Mouse (Mus musculus) testis, postnatal 14 days (tissue): ENCODE results near the gene Ulk4.
"Not testable (repeated sequence)": the region's sequence is repeated elsewhere in the genome, so short reads cannot be mapped to it uniquely, and the experiment has no call there.

Experiments
- DNase-seq: peaks from one replicate; pipeline ENCODE4 v3.0.0; 2021; ENCODE audit warnings: low spot score

The Ulk4 gene

DNA sequence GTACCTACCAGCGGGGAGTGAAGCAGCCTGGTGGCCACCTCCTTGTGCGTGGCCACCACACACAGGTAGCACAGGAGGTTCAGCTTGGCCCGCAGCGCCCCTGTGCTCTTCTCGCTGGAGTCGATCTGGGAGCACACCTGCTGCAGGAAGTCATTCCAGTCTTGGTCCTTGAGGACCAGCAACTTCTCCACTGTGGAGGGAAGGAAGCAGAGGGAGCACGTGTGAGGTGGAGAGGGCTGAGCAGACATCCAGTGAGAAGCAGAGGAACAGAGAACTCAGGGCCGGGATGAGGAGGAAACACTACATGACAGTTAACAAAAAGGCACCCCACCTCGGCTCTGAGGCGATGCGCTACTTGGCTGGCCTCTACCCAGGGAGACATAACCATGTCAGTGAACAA is 26.1 kb downstream of the Ulk4 start:
- peak; percentile 2 for DNase-seq

DNA sequence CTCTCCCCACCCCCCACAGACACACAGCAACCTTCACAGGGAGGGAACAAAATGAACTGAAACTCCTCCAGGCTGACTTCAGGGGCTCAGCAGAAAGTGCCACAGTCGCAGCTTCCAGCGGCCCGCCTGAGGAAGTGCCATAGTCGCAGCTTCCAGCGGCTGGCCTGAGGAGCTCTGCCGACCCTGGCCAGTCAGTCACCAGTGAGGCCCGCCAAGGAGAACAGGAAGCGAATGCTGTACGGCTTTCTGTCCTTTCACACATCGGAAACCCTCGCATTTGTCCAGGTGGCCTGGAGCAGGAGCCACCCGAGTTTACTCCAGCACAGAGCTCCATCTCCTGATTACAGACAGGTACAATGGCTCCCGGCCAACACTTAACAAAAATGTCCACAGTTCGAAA is 27.2 kb downstream of the Ulk4 start:
- DNase-seq: peak; percentile 8

DNA sequence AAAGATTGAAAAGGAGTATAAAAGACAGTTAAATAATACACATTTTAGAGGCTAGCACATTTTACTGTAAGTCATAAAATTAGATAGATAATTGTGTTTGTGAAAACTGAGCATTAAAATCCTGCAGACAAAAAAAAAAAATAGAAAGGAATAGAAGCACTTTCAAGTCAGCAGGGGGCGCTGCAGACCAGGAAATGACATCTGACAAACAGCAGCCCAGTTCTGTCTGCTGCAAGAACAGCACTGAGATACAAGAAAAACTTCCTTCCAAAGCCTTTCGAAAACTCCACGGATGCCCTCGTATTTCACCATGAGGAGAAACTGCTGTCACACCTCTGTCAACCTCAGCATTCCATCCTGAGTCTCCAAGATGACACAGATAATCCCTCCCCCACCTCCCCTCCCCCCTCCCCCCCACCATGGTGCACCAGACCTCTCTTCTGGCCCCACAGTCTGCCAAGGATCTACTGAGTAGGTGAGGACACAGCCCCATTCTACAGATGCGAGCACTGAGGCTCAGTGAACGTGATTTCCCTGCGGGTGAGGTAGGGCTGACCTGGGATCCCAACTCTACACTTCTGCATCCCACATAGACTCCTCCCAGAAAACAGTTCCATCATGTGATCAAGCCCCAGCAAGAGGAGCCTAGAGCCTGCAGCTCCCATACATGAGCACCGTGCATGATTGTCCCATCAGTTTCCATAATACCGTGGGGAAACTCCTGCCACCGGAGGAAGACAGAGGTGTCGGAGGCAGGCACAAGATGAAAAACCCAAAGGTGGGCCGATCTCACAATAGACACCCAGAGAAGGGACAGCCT is 28.8 kb downstream of the Ulk4 start:
- peak; percentile 62 for DNase-seq

DNA sequence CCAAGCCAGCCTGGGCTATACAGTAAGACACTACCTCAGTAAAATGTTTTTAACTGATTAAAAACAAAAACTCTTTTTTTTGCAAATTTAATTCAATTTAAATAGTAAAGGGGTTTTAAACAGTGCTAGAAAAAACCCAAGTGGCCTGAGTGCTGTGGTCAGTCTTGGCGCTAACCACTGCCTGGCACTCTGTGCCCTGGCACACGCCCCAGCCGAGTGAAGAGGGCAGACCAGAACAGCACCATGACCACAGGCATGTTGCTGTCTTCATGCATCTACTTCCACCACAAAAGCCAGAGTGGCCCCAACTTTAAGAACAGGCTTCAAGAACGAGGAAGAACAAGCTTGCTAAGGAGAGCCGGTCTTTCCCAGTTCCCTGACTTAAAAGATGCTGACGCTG is 29.9 kb downstream of the Ulk4 start:
- no peak for DNase-seq

DNA sequence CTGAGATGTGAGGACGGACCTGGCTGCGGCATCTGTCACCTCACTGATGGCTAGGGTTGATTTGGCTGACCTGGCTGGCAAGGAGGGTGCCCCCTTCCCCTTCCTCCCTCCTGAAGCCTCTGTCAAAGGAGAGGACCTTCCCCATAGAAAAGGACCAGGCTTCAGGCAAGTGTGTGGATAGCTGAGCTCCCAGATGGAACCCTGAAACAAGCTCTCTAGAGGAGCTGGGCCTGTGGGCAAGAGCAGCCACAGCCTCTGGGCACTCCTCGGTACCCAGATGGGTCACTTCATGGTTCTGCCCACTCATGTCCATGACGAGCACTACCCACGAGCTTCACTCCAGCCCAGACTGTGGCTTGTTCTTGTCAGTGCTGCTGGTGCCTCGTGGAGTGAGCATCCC is 34.7 kb downstream of the Ulk4 start:
- DNase-seq: no peak

DNA sequence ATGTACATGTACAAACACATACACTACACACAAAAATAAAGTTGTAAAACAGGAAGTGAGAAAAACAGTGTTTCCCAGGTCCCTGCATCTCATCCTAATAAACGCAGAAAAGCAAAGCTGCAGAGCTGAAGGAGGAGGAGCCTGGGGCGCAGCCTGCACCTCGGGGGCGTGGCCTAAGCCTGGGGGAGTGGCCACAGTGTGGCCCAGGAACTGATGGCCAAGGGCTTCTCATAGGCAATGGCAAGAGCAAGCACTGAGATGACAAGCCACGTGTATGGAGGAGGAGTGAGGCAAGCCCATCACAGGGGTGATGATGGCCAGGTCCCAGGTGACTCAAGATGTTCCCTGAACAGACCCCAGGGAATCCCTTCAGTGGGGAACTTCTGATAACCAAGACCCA is 35.2 kb downstream of the Ulk4 start:
- DNase-seq: peak; percentile 6

DNA sequence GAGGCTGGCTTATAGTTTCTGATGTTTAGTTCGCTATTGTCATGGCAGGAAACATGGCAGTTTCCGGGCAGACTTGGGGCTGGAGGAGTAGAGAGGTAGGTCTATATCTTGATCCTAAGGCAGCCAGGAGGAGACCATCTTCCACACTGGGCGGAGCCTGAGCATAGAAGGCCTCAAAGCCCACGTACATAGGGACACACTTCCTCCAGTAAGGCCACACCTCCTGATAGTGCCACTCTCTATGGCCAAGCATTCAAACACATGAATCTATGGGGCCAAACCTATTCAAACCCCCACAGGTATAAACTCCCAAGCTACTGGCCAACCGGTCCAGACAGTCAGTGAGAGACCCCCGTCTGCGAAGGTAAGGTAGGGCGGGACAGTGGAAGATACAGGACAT is 35.6 kb downstream of the Ulk4 start:
- peak; percentile 2 for DNase-seq

DNA sequence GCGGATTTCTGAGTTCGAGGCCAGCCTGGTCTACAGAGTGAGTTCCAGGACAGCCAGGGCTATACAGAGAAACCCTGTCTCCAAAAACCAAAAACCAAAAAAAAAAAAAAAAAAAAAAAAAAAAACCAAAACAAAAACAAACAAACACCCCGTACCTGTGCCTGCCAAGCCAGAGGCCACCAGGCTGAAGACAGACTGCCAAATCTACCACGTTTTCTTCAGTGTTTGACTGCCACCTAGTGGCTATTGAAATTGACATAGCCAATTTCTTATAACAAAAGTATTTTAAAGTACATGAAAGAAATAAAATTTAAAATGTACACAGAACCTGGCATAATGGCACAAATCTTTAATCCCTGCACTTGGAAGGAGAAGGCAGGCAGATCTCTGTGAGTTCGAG is 36.8 kb downstream of the Ulk4 start:
- peak; percentile 10 for DNase-seq

DNA sequence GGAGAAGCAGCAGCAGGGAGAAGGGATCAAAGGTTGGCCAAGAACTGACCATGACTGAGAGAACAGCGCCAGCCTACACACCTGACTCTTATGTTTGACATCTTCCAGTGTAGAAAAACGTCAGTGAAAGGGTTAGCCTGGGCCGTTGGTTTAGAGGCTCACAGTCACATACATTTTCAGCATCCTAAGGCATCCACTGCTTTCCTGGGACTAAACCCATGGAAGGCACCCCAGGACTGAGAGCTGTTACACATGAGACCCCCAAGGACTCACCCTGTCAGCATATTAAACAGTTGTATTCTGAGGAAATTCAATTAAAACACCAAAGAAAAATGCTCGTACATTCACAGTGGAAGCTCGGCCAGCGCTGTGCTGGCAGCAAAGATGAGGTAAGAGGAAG is 37.4 kb downstream of the Ulk4 start:
- peak; percentile 2 for DNase-seq

DNA sequence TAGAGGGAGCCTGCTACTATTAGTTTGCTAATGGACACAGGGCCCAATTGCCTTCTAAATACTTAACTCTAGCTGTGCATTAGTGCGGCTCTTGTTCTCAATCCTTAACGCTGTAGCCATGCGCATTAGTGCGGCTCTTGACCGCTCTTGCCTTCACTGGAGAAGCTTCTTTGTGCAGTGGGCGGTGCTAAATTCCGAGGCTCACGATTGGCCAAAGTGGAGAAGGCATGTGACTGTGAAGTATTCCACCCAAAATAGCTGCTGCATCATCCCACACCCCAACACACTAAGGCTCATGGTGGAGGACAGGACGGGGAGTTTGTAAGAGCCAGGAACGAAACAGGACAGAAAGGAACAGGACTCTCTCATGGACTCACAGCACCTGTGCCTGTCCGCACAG is 58.4 kb downstream of the Ulk4 start:
- DNase-seq: no peak

DNA sequence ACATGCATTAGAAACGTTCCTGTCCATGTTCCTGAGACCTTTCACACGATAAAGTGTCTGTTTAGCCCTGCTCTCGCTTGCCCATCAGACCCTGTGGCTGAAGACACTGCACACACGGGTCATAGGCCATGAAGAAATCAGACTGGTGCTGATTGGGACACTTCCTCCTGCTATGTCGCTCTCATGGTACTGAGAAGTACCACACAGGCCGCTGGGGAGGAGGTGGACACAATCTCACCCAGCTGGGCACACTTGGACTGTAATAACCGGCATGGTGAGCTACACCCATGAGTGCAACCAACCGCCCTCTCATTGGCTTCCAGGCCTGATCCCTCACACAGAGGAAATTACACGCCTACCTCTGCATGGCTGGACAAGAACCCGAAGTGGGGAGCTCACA is 58.8 kb downstream of the Ulk4 start:
- no peak for DNase-seq

DNA sequence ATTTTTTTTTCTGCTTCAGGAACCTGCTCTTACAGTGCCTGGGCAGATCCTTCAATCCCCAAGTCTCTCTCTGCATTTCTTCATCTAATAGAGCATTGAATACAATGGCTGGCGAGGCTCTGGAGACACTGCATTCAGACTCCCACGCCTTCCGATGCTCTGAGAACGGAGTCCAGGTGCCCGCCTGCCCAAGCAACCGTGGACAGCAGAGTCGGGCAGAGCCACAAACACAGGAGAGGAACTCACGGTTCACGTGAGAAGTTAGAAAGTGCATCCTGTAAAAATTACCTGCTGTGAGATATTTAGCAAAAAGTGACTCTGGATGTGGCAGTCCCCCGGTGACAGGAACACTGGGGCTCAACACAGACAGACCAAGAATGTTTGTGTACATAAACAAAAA is 59.3 kb downstream of the Ulk4 start:
- no peak for DNase-seq

DNA sequence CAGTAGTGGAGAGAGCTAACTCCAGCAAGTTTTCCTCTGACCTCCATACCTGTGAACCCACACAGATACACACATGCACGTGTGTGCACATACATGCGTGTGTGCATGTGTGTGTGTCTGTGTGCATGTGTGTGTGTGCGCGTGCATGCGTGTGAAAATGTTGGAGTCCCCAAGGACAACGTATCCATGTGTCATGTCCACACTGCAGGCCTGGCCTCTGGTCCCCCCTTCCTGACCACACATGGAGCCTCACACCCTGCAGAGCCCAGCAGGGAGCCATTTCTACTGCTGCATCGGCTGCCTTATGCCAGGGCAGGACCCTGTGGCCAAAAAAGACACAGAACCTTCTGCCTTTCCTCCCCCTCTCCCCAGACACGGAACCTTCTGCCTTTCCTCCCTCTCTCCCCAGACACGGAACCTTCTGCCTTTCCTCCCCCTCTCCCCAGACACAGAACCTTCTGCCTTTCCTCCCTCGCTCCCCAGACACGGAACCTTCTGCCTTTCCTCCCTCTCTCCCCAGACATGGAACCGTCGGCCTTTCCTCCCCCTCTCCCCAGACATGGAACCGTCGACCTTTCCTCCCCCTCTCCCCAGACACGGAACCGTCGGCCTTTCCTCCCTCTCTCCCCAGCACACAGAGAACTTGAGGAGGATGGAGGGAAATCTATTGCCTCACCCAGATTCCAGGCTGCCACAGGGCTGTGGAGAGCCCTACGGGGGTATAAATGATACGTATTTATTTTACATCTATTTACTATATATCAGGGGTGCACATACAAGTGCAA is 60.3 kb downstream of the Ulk4 start:
- no peak for DNase-seq

DNA sequence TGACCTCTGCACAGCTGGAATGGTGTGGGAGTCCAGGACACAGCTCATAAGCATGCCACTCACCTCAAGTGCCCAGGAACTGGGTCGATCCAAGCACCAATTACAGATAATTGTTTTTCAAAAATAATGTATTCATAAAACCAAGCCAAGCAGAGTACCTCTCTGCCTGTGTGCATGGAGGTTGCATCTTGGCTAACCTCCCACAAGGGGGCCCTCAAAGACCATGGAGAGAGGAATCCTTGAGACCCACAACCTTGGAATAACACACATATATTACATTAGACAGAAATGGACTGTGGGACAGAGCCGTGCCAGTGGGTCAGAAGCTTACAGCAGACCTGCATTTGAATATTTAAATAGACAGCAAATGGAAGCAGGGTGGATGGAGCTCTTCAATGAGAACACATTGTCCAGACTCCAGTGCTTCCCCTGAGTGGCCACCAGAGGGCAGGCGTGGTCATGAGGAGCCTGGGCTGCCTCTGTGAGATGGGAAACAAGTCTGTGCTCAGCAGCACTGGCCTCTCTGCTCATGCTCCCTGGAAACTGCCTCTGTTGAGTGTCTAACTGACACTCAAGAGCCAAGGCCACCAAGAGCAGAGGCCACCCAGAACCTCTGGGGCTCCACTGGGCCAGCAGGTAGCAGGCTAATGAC is 61.5 kb downstream of the Ulk4 start:
- peak; percentile 37 for DNase-seq

DNA sequence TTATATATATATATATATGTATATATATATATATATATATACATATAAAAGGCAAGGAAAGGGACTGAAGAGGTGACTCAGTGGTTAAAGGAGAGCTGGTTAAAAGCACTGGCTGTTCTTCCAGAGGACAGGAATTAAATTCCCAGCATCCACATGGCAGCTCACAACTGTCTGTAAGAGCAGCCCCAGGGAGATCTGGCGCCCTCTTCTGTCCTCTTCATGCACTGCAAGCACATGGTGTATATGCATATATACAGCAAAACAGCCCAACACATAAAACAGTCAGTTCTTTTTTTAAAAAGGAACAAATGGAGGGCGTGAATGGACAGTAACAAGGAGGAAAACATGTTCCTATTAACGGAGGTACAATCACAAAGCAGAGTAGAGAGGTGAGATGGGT is 64.7 kb downstream of the Ulk4 start:
- no peak for DNase-seq

DNA sequence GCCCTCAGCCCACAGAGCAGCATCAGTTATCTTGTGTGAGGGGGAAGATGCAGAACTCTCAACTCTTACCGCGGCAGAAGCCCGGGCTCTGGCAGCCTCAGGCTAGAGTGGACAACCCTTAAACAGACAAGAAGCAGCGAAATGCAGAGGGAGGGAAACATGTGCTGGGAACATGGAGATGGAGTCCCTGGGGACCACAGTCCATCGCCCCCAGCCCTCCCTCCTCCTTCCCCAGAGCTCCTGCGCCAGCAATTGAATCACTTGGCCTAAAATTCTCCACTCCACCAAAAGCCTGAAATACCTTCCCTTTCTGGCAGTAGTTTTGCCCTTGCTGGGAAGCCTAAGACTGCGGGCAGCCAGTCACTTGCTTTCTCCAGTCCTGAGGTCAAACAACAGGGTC is 72.0 kb downstream of the Ulk4 start:
- peak; percentile 2 for DNase-seq

DNA sequence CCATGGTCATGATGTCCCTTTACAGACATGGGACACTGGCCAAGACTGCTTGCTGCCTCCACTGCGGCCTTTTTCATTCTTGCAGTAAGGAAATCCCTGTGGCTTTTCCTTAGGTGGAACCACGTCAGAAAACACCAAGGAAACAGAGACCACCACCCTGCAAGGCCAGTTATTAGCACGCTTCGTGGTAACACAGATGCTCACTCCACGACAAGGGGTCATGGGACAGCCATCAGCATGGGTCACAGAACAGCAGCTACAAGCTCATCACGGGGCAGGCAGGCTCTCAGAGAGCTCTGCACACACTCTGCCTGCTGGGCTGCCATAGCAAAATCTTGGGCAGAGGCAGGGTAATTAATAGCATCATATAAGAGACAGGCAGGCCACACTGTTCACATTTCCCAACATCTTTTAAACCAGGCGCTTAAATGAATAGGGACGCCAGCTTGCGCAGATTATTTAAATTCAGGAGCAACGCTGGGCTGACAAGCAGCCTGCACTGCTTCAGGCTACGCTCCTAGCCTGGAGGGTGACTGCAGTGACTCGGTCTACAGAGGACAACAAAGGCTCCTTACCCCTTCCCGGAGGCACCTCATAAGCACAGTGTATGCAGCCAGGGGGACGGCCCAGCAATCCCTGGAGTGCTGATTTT is 72.7 kb downstream of the Ulk4 start:
- no peak for DNase-seq

DNA sequence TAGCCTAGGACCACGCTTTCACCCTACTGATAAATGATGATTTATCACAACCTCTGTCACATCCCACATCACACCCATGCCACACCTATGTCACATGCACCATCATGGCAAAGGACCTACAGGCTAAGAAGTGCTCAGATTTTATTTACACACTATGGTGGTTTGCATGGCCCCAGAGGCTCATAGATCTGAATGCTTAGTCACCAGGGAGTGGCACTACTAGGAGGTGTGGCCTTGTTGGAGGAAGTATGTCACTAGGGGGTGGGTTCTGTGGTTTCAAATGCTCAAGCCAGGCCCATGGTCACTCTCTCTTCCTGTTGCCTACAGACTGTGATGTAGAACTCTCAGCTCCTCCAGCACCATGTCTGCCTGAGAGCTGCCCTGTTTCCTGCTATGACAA is 73.3 kb downstream of the Ulk4 start:
- DNase-seq: no peak

DNA sequence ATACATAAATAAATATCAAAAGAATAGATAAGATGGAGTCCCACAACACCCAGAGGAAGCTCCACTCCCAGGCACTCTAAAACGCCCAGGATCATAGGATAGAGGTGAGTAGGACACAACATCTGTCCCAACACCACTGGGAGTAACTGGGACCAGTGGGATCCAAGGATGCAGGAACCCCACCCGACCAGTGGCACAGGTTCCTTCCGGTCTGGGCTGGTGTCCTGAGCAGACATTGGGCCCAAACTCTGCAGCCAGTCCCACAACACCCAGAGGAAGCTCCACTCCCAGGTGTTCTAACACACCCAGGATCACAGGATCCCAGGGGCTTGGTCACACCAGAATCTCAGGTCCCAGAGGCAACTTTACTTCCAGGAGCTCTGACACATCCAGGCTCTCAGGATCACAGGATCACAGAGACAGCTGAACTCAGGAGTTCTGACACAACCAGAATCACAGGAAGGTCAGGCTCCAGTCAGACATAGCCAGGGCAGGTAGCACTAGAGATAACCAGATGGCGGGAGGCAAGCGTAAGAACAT is 77.8 kb downstream of the Ulk4 start:
- DNase-seq: not testable (repeated sequence)

DNA sequence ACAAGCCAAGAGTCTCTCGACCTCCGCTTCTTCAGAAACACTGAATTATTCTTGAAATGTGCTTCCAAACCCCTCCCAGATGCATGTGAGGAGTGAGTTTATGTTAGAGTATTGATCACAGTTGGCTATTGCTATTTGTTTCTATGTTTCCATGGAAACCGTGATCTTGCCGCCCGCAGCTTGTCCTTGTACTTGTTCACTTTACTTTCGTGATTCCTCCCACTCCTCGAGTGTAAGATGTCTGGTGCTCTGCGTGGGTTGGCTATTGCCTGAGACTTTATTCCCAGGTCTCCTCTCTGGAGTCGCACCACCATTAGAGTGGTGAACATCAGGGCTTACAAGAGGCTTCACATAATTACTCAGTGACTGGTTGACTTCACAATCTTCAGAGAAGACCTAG is 80.5 kb downstream of the Ulk4 start:
- DNase-seq: no peak

DNA sequence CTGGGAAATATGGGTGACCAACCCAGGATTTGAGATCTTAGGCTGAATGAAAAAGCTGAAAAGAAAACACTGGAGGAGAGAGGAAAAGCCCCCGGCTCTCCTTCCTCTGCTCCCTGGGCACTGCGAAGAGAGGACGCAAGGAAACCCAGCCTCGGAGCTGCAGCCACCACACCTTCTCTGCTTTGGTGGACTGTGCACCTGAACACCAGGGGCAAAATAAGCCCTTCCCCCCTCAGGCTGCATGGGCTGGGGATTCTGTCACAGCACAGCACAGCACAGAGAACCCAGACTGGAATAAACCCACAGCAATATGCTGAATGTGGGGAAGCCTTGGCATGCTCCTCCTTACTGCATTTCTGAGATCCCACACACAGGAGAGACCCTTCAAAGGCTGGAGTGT is 81.9 kb downstream of the Ulk4 start:
- DNase-seq: no peak
